In genomic region chr14:7314661-7315060, GRCm38 (mm10) we compare ENCODE assay signal across 8 mouse cellular contexts. TPM values are rescaled to one million over a fixed set of nuclear protein-coding genes. Genes with fewer than 3 reads are reported as not detected.
DNase-seq lines count a peak whose midpoint lies in the region; ATAC-seq lines count a peak whose summit lies in the region.
"Not testable (repeated sequence)": the region's sequence is repeated elsewhere in the genome, so short reads cannot be mapped to it uniquely, and the experiment has no call there.

Gene Gm3739, minus strand, starts transcription at chr14:7315049.

- WGBS in forebrain, embryonic 13.5 days: 0% methylated on average over 5 of the region's 35 CpGs
- WGBS in heart, embryonic 11.5 days (ENCODE audit: insufficient replicate concordance): 0% methylated on average over 4 of the region's 35 CpGs
- 0% methylated on average over 14 of the region's 35 CpGs for WGBS in hindbrain, embryonic 16.5 days
- 1% methylated on average over 16 of the region's 35 CpGs for WGBS in liver, embryonic 13.5 days (ENCODE audit: insufficient replicate concordance)
- 0% methylated on average over 14 of the region's 35 CpGs for WGBS in neural tube, embryonic 12.5 days

- peak; percentile 3 for DNase-seq in layer of hippocampus, adult 9-11 months
- DNase-seq in liver, embryonic 13.5 days: not testable (repeated sequence)
- DNase-seq in testis, postnatal 10 days (ENCODE audit: low spot score): peak; percentile 32

- H3K27me3 ChIP-seq in forebrain, embryonic 13.5 days; heart, embryonic 11.5 days (ENCODE audit: control insufficient read depth, insufficient read depth, low read length); hindbrain, embryonic 16.5 days (replicated peaks; ENCODE audit: control insufficient read depth, insufficient read depth, low read length); liver, embryonic 13.5 days; neural tube, embryonic 12.5 days (replicated peaks): not testable (repeated sequence)

- peak within 1 kb of the TSS; percentile 70 for H3K9ac ChIP-seq in forebrain, embryonic 13.5 days
- H3K9ac ChIP-seq in heart, embryonic 11.5 days (ENCODE audit: low read depth, low read length): peak within 1 kb of the TSS; percentile 60; the same call in 1 of the 2 replicates
- H3K9ac ChIP-seq in hindbrain, embryonic 16.5 days (ENCODE audit: low read depth, low read length): peak within 1 kb of the TSS; percentile 70
- H3K9ac ChIP-seq in liver, embryonic 13.5 days: not testable (repeated sequence)
- H3K9ac ChIP-seq in neural tube, embryonic 12.5 days: peak within 1 kb of the TSS; percentile 68

- not testable (repeated sequence) for H3K36me3 ChIP-seq in forebrain, embryonic 13.5 days (ENCODE audit: poor library complexity, severe bottlenecking); heart, embryonic 11.5 days (ENCODE audit: control insufficient read depth, insufficient read depth, low read length); hindbrain, embryonic 16.5 days (ENCODE audit: control insufficient read depth, insufficient read depth, low read length); liver, embryonic 13.5 days; neural tube, embryonic 12.5 days

- peak within 1 kb of the TSS; percentile 64 for H3K4me2 ChIP-seq in forebrain, embryonic 13.5 days
- H3K4me2 ChIP-seq in heart, embryonic 11.5 days: peak within 1 kb of the TSS; percentile 66
- peak within 1 kb of the TSS; percentile 54 for H3K4me2 ChIP-seq in hindbrain, embryonic 16.5 days (ENCODE audit: low read length)
- H3K4me2 ChIP-seq in liver, embryonic 13.5 days: peak within 1 kb of the TSS; percentile 43
- H3K4me2 ChIP-seq in neural tube, embryonic 12.5 days (replicated peaks): peak within 1 kb of the TSS; percentile 65

- not testable (repeated sequence) for H3K4me1 ChIP-seq in brown adipose tissue, adult 24 weeks (ENCODE audit: control insufficient read depth, insufficient read depth, insufficient read length, low read length); forebrain, embryonic 13.5 days; heart, embryonic 11.5 days (ENCODE audit: control insufficient read depth, insufficient read depth, low read length); hindbrain, embryonic 16.5 days (ENCODE audit: control insufficient read depth, insufficient read depth, low read depth, low read length); liver, embryonic 13.5 days (replicated peaks); neural tube, embryonic 12.5 days

- peak within 1 kb of the TSS; percentile 86 for H3K27ac ChIP-seq in brown adipose tissue, adult 24 weeks (replicated peaks; ENCODE audit: low read depth, low read length)
- H3K27ac ChIP-seq in forebrain, embryonic 13.5 days; heart, embryonic 11.5 days (ENCODE audit: low read depth, low read length); liver, embryonic 13.5 days; neural tube, embryonic 12.5 days: not testable (repeated sequence)
- H3K27ac ChIP-seq in hindbrain, embryonic 16.5 days (ENCODE audit: low read depth, low read length): peak within 1 kb of the TSS; percentile 69

- H3K9me3 ChIP-seq in forebrain, embryonic 13.5 days (replicated peaks); heart, embryonic 11.5 days (replicated peaks; ENCODE audit: control insufficient read depth, low read length); hindbrain, embryonic 16.5 days (ENCODE audit: control insufficient read depth, low read length); liver, embryonic 13.5 days (replicated peaks); neural tube, embryonic 12.5 days: not testable (repeated sequence)

- not testable (repeated sequence) for ATAC-seq in forebrain, embryonic 13.5 days; heart, embryonic 11.5 days (replicated peaks; ENCODE audit: insufficient number of reproducible peaks, low FRiP score, low TSS enrichment); hindbrain, embryonic 16.5 days; liver, embryonic 13.5 days (ENCODE audit: low read depth); neural tube, embryonic 12.5 days (ENCODE audit: low FRiP score, low read depth)

- H3K4me3 ChIP-seq in brown adipose tissue, adult 24 weeks (ENCODE audit: insufficient read depth, low read depth, low read length): peak within 1 kb of the TSS; percentile 54
- peak within 1 kb of the TSS; percentile 49 for H3K4me3 ChIP-seq in forebrain, embryonic 13.5 days
- H3K4me3 ChIP-seq in heart, embryonic 11.5 days (ENCODE audit: low read depth, low read length): peak within 1 kb of the TSS; percentile 51
- peak within 1 kb of the TSS; percentile 46 for H3K4me3 ChIP-seq in hindbrain, embryonic 16.5 days (ENCODE audit: low read length)
- peak within 1 kb of the TSS; percentile 22; the same call in 1 of the 2 replicates for H3K4me3 ChIP-seq in liver, embryonic 13.5 days (replicated peaks)
- H3K4me3 ChIP-seq in neural tube, embryonic 12.5 days: peak within 1 kb of the TSS; percentile 48

RNA-seq across cellular contexts. Expression of gene Gm3739, which starts in this region (rescaled TPM):
- polyA plus RNA-seq in brown adipose tissue, adult 24 weeks (2012; ENCODE audit: insufficient read depth, insufficient read length, missing spikeins): not detected in 2 replicates
- polyA plus RNA-seq in forebrain, embryonic 13.5 days (2015; fragmentation: Nextera tagmentation; extraction: Ambion mirVana): 3.8 and 3.9 TPM in 2 replicates
- 2.9 and 3.6 TPM in 2 replicates for polyA plus RNA-seq in heart, embryonic 11.5 days (2014; fragmentation: Nextera tagmentation; extraction: Ambion mirVana)
- polyA plus RNA-seq in hindbrain, embryonic 16.5 days (2015; fragmentation: Nextera tagmentation; extraction: Ambion mirVana): 6.6 and 7.6 TPM in 2 replicates
- polyA plus RNA-seq in liver, embryonic 13.5 days (2015; fragmentation: Nextera tagmentation; extraction: Ambion mirVana): not detected in 2 replicates
- 3.3 and 3.7 TPM in 2 replicates for polyA plus RNA-seq in neural tube, embryonic 12.5 days (2016; fragmentation: Nextera tagmentation; extraction: Ambion mirVana)
